Mouse (Mus musculus) heart, postnatal 36 days (tissue): ENCODE data around the gene Slc22a14. TPM values are rescaled to one million over a fixed set of nuclear protein-coding genes. Genes with fewer than 3 reads are reported as not detected.

Experiments
- DNase-seq, 2 experiments: peaks; one replicate each; pipeline ENCODE4 v3.0.0; 2021 to 2022
- intact Hi-C: fragments of 180-260 bp; cut with DNase I; formaldehyde crosslinking; loops from one replicate; pipeline ENCODE4 v1.15.1; 2025
- total RNA-seq, 2 experiments: library from RNA; stranded (reverse); gene quantifications; 2 replicates each; pipeline ENCODE4 v1.2.3; 2021

Gene Slc22a14
- total RNA-seq, 2 experiments from 2014 or later: 0.19 TPM; not detected in 1

DNA sequence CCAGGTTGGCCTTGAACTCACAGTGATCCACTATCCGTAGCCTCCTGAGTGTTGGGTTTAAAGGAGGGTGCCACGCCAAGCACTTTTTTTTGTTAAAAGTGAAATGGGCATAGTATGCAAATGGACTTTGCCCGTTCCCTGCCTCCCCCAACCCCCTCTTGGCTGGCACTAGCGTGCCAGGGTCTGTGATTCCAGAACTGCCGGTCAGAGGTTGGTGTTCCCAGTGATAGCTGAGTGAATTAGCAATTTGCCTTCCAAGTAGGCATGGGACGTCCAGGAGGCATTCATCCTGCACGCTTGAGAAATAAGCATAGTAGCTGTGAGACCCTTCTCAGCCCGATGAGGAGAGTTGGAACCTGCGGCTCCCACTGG, 7.3 kb downstream of the Slc22a14 start:
- intact Hi-C loops: no loop called here

DNA sequence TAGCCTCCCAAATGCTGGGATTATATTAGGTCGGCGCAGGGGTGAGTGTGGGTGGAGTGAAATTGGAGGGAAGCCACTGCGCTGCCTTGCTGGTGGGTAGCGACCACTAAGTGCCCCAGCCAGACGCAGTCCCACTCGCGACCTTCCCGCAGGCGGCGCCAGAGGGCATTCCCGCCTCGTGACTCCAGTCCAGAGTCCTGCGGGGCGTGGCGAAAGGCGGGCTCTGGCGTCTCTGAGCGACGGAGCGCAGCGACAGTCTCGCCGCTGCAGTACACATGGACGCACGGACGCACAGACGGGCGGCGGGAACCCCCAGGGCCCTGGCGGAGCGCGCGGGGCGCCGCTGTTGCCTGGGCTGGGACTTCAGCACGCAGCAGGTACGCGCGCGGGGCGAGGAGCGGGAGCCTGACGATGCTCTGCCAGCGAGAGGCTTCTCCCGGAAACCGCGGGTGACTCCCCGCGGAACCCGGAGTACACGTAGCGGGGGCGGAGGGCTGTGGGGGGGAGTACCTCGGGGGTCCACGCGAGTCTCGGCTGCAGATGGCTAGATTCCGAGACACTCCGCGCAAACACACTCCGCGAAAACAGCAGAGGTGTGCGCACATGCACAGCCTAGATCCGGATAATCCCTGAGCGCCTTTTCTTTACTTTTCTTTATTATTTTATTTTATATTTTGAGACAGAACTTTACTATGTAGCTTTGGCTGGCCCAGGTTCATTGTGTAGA, 7.9 kb downstream of the Slc22a14 start, which contains the start of gene Xylb:
Gene Xylb, plus strand, starts transcription at position 51 of the 727 bp plus-strand sequence.
- DNase-seq: peak; percentile 89 to 95
- intact Hi-C loops: loop anchor here (1.0 to 2.0 kb wide), 2 partner anchors 45 to 73 kb away; partner anchors contain the start of gene Acvr2b

More for the DNA sequence above, 7.3 kb downstream of the Slc22a14 start:
- no peak for DNase-seq

DNA sequence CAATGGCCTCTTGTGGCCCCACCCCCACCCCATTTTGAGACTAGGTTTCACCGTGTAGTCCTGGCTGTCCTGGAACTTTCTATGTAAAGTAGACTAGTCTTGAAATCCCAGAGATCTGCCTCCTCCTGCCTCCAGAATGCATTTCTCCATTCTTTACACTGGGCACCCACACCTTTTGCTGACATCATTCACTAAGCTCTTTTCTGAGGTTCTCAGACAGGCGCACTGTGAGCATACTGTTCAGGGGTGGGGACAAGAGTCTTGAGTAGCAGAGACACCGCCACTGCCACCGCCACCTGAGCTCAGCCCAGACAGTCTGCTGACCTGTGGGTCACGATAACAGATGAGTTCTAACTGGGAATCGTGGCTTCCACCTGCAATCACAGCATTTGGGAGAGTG, 9.4 kb downstream of the Slc22a14 start:
- no peak for DNase-seq
- intact Hi-C loops: loop anchor here (2.0 kb wide), 2 partner anchors 47 to 199 kb away; partner anchors contain the start of genes Acaa1b and Acvr2b

DNA sequence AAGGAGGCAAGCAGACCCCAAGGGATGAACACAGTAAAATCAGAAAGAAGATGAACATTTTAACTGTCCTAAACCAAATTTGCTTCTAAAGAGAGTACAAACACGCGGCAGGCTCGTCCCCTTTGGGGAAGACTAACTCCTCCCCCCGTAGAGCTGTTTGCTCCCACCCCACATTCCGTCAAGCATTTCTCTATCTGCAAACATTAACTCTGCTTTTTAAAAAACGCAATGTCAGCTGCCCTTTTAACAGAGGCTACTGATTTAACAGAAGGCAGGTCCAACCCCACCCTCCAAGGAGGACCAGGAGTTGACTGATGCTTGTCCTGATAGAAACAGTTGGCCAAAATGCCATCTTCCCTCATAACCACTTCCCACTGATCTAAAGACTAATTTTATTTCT, 11.4 kb downstream of the Slc22a14 start:
- DNase-seq: no peak
- intact Hi-C loops: loop anchor here (2.0 kb wide), 1 partner anchor 197 kb away; the partner anchor contains the start of gene Acaa1b

GRCm38 (mm10) chr9:119352060-119352459, 13.3 kb downstream of the Slc22a14 start:
- intact Hi-C loops: no loop called here
- peak; percentile 76 to 84 for DNase-seq

DNA sequence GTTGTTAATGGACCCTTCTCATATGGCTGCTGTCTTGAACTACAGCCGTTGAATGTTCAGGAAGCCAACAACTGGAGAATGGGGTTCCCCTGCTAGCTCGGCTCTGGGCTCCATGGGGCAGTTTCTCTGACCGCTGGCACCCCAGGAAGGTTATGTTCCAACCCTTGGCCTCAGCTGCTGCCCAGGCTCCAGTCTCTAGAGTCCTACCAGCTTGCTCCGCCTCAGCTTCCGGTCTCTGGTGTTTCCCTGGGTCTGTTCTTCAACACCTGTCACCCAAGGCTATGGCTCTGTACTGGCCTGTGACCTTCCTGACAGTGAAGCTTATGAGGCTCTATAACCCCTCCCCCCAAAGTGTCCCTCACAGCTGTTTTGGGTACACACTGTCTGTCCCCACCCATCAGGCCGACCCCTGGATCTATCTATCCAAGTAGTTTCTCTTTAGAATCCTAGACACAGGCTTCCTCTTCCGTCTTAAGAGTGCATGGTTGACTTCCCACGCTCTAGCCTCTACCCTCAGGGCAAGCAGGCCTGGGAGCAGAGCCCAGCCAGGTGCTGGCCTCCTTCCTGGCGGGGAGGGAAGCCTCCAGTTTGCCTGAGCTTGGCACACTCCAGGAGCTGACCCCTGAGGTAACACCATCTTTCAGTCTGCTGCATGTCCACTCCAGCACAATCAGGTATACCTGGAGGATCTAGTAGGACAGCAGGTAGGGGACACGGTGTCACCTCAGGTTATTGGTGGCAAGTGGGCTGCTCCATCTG, 14.2 kb downstream of the Slc22a14 start:
- intact Hi-C loops: no loop called here
- DNase-seq: no peak

GRCm38 (mm10) chr9:119350531-119350930, 14.8 kb downstream of the Slc22a14 start:
- DNase-seq: no peak
- intact Hi-C loops: no loop called here

DNA sequence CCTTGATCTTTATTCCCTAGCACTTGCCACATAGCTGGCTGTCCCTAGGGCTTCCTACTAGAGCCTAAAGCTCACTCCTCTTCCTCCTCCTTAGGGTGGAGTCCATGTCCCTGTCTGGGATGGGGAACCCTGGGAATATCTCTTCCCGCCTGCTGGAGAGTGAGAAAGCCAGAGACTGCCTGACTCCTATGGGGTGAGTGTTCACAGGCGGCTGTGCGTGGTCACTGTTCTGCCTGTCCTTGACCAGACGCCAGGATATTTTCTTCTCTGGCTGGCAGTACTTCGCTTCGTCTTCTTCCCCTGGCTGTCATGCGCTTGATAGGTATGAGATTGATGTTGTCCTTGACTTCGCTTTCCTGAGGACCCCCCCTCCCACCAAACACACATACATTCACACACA, 19.0 kb downstream of the Slc22a14 start:
- intact Hi-C loops: loop anchor here (10.0 kb wide), 1 partner anchor 422 kb away; the partner anchor contains the start of gene Ctdspl
- no peak for DNase-seq

GRCm38 (mm10) chr9:119342728-119343127, 22.6 kb downstream of the Slc22a14 start:
- no peak for DNase-seq
- intact Hi-C loops: loop anchor here (5.0 to 10.0 kb wide), 2 partner anchors 418 to 555 kb away; partner anchors contain the start of gene Ctdspl

DNA sequence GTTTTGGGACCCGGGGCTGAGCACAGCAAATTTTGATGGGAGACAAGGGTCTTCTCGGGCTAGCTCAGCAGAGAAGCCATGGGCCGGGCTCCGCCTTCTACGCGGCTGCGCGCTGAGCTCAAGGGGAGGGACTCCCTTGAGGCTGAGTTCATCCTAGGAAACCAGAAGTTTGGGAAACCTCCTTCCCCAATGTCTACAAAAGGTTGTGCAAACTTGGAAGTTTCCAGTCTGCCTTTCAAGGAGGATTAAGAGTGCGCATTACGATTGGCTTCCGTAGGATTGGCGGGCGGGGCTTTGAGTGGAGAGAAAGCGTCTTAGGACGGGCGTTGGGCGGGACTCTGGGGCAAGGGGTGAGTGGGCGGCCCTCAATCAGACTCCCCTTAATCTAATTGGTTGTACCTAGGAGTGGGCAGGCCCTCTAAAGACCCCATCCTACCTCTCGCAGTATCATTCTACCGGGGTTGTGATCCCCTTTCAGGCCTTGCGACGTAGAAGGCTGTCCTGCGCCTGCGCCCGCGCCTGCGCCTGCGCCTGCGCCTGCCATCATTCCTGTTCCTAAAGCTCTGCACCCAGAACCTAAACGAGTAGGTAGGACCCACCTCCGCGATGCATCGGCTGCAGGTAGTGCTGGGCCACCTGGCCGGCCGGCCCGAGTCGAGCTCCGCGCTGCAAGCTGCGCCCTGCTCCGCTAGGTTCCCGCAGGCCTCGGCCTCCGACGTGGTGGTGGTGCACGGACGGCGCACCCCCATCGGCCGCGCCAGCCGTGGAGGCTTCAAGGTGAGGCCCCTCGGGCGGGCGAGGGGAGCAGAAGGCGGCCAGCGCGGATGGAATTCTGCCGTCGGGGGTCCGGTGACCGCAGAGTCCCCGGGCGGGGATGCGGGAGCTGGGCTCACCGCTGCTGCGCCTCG, 24.2 kb downstream of the Slc22a14 start, which contains the start of gene Myd88:
Gene Myd88, minus strand, starts transcription at position 503 of the 908 bp plus-strand sequence.
- DNase-seq: peak; percentile 91 to 92
- intact Hi-C loops: loop anchor here (1.0 to 10.0 kb wide), 3 partner anchors 18 to 556 kb away; partner anchors contain the start of gene Ctdspl

GRCm38 (mm10) chr9:119340212-119340580, 25.2 kb downstream of the Slc22a14 start:
- intact Hi-C loops: loop anchor here (1.0 to 10.0 kb wide), 3 partner anchors 17 to 557 kb away; partner anchors contain the start of gene Ctdspl
- DNase-seq: peak in 1 of 2 experiments; percentile 25

- intact Hi-C loops: loop anchor here (1.0 to 10.0 kb wide), 3 partner anchors 16 to 558 kb away; partner anchors contain the start of gene Ctdspl
- peak; percentile 75 to 83 for DNase-seq
Observed at GRCm38 (mm10) chr9:119339558-119340211, 25.7 kb downstream of the Slc22a14 start, which contains the start of gene Acaa1a. Acaa1a (plus strand) TSS chr9:119339676.

GRCm38 (mm10) chr9:119339106-119339505, 26.2 kb downstream of the Slc22a14 start:
- DNase-seq: no peak
- intact Hi-C loops: no loop called here

DNA sequence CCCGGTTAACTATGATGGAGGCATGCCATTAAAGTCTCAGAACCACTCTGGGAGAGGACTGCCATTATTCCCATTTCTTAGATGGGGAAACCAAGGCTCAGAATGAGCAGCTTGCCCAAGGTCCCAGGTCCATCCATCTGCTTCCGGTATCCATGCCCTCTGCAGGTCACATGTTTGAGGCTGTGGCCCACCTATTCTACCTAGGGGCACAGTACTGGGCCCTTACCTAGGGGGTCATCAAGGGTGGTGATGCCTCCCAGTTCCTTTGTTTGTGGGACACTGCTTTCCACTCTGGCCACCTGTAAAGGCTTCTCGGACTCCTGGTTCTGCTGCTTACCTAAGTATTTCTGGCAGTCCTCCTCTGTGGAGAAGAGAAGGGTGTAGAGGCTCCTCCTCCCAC, 27.0 kb downstream of the Slc22a14 start:
- intact Hi-C loops: no loop called here

GRCm38 (mm10) chr9:119337842-119338241, 27.5 kb downstream of the Slc22a14 start:
- no peak for DNase-seq

More for the DNA sequence above, 27.0 kb downstream of the Slc22a14 start:
- DNase-seq: no peak

GRCm38 (mm10) chr9:119335571-119335970, 29.8 kb downstream of the Slc22a14 start:
- no peak for DNase-seq
- intact Hi-C loops: no loop called here

More at GRCm38 (mm10) chr9:119337842-119338241, 27.5 kb downstream of the Slc22a14 start:
- intact Hi-C loops: no loop called here

DNA sequence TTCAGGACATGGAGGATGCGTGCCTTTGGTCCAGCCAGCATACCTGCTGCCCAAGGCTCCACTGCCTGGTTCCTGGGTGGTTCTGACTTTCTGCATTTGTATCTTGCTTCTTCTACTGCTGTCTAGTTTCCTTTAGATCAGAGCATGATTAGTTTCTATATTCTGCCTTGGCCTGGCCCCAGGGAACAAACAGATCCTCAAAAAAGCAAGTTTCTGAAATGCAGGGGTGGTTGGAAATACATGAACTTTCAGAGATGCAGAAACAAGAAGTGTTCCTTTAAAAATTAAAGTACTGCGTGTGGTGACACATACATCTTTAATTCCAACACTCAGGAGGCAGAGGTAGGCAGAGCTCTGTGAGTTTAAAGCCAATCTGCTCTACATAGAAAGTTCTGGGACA, 30.5 kb downstream of the Slc22a14 start:
- no peak for DNase-seq
- intact Hi-C loops: no loop called here

DNA sequence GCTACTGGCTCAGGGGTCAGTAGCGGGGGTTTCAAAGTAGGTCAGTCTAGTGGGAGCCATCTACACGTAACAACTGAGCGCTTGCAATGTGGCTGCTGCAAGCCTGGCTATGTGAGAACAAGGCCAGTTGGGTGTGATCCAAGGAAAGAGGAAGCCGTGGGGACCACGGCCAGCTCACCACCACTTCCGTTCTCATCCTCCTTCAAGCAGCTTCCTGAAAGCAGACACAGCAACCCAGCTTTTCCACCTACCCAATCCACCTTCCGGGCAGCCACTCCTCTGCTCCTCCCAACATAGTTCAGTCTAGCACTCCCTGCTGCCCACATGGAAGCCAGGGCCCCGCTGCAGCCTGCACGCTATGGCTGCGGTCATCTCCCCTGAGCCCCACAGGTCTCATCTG, 31.0 kb downstream of the Slc22a14 start:
- peak; percentile 60 to 67 for DNase-seq
- intact Hi-C loops: no loop called here
